Mouse (Mus musculus) kidney, adult 2 months (tissue): ENCODE measurements at regions not wholly inside any gene's neighbourhood (a gene's known extent, or its start where the extent isn't known, plus 50 kb on each side); places are given as distances from the start of the nearest gene placed in this dataset.

Experiments
- DNase-seq: peaks from one replicate; pipeline ENCODE4 v3.0.0; 2021
- H3K27ac ChIP-seq: fragments of 200-500 bp; 2 replicates; pipeline ENCODE4 v1.5.1; 2012; ENCODE audit warnings: low read depth, low read length, control low read depth, inconsistent platforms; ENCODE audit not compliant: insufficient read depth
- H3K27me3 ChIP-seq: fragments of 200-500 bp; replicated peaks from 2 replicates; pipeline ENCODE4 v1.6.1; 2012; ENCODE audit warnings: mild to moderate bottlenecking, moderate library complexity, low read length, inconsistent platforms; ENCODE audit not compliant: control insufficient read depth, insufficient read depth
- H3K36me3 ChIP-seq: fragments of 200-500 bp; 2 replicates; pipeline ENCODE4 v1.6.1; 2012; ENCODE audit warnings: mild to moderate bottlenecking, moderate library complexity, low read length, inconsistent platforms; ENCODE audit not compliant: control insufficient read depth, insufficient read depth
- H3K4me1 ChIP-seq: fragments of 200-500 bp; 2 replicates; pipeline ENCODE4 v1.6.1; 2011; ENCODE audit warnings: low read length; ENCODE audit not compliant: control insufficient read depth, insufficient read depth
- H3K4me3 ChIP-seq: fragments of 200-500 bp; 2 replicates; pipeline ENCODE4 v1.5.1; 2011; ENCODE audit warnings: mild to moderate bottlenecking, low read depth, low read length, control low read depth; ENCODE audit not compliant: insufficient read depth
- CTCF ChIP-seq: fragments of 200-500 bp; conservative IDR thresholded peaks from 2 replicates; pipeline ENCODE4 v1.5.1; 2011; ENCODE audit warnings: low read depth, mild to moderate bottlenecking, control low read depth, low read length, moderate library complexity, mixed read lengths; ENCODE audit not compliant: insufficient read depth, insufficient read length
- POLR2A ChIP-seq: fragments of 200-500 bp; IDR thresholded peaks from one replicate; pipeline ENCODE4 v1.6.1; 2011; ENCODE audit warnings: low read depth, low read length, control low read depth
- WGBS: fragments of 180-500 bp; shearing (Covaris S2); methylation state at CpG from one replicate; pipeline ENCODE4 v1.1.7; 2018; 5-methylcytosine and 5-hydroxymethylcytosine counted together

- Histone ChIP-seq H3K27ac (no peak overlapping the region), H3K27me3 (no peaks in the 10 kb centered on the region), H3K4me3 (no peak overlapping the region), H3K36me3 (no peaks in the 10 kb centered on the region), H3K4me1 (no peaks in the 10 kb centered on the region)
- 74% methylated on average over 4 of the region's 4 CpGs for WGBS
- no peak for DNase-seq
- TF ChIP-seq CTCF (no peak), POLR2A (no peak)
Observed at GRCm38 (mm10) chr4:31500432-31500831, 463.5 kb upstream of the Map3k7 start.

DNA sequence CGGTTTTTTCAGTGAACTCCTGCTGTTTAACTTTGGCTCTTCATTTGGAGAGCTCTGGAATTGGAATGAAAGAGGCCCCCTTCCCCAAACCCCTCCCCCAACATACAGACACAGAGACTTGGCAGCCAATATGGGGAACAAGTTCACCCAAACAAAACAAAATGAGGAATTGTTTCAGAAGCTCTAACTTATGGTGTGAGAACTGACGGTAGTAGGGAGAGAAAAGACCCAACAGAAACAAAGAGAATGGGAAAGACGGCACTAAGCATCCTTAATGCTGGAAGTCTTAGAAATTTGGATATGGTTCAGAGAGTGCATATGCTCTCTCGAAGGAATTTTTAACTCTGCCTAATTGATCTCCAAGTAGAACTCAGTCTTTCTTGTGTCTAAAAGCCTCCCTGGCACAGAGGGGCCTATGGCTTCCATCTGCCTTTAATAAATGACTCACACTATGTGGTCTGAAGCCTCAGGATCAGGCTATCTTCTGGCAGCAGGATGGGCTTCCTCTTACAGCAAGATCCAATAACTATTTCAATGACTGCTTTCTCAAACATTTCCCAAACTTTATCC is 438.2 kb upstream of the Map3k7 start:
- Histone ChIP-seq H3K4me3 (no peak overlapping the region), H3K27me3 (no peaks in the 10 kb centered on the region), H3K4me1 (no peaks in the 10 kb centered on the region), H3K36me3 (no peaks in the 10 kb centered on the region), H3K27ac (no peak overlapping the region)
- 58% methylated on average over 4 of the region's 4 CpGs for WGBS
- no peak for TF ChIP-seq CTCF
- no peak for TF ChIP-seq POLR2A
- DNase-seq: no peak

GRCm38 (mm10) chr4:31536811-31537210 is 427.1 kb upstream of the Map3k7 start:
- Histone ChIP-seq H3K4me3 (no peak overlapping the region), H3K4me1 (no peaks in the 10 kb centered on the region), H3K27me3 (no peaks in the 10 kb centered on the region), H3K27ac (no peak overlapping the region), H3K36me3 (no peaks in the 10 kb centered on the region)
- WGBS: 75% methylated on average over 1 of the region's 1 CpGs
- no peak for DNase-seq
- TF ChIP-seq CTCF (no peak), POLR2A (no peak)

- no peaks in the 10 kb centered on the region for H3K36me3 ChIP-seq
- no peak for DNase-seq
- H3K27ac ChIP-seq: no peak overlapping the region
- no peaks in the 10 kb centered on the region for H3K4me1 ChIP-seq
- no peak overlapping the region for H3K4me3 ChIP-seq
- 63% methylated on average over 16 of the region's 16 CpGs for WGBS
- H3K27me3 ChIP-seq: no peaks in the 10 kb centered on the region
- TF ChIP-seq CTCF (no peak), POLR2A (no peak)
Observed at GRCm38 (mm10) chr4:31553780-31554394, 410.0 kb upstream of the Map3k7 start.

DNA sequence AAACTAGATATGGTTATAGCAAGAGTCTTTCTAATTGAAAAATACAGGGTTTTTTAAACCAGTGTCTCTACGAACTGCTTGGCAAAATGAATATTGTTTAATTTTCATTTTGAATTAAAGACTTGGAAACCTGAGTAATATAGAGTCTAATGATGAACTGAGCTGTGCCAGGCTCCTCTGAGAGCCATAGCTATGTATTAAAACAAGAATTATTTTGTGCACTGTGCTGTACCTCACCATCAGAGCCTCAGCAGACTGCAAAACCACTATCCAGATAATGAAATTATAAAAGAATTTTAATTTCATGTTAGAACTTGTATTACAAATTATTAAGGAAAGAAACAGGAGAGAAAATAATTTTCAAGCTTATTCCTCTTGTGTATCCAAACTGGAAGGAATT is 408.8 kb upstream of the Map3k7 start:
- no peak overlapping the region for H3K4me3 ChIP-seq
- no peaks in the 10 kb centered on the region for H3K27me3 ChIP-seq
- no peak for DNase-seq
- WGBS: 88% methylated on average over 1 of the region's 1 CpGs
- no peaks in the 10 kb centered on the region for H3K36me3 ChIP-seq
- no peak for TF ChIP-seq CTCF
- no peak for TF ChIP-seq POLR2A
- no peak overlapping the region for H3K27ac ChIP-seq
- no peaks in the 10 kb centered on the region for H3K4me1 ChIP-seq

DNA sequence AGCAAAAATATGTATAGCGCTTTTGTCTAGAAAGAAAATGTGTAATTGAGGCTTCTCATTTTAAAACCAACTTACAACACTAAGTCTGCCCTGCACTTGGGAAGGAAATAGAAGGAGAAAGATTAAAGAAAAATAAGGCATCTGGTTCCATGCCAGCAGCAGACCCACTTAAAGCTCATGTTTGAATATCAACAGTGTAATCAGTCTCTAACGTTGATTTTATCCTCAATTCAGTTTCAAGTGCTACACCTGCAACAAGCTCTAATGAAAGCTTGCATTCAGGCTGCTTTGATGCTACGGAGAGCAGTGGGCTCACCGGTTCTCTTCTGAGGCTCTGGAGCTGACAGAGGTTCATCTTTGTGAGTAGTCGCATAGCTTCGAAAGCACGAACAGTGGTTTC is 406.6 kb upstream of the Map3k7 start:
- no peaks in the 10 kb centered on the region for H3K4me1 ChIP-seq
- H3K27ac ChIP-seq: no peak overlapping the region
- no peak overlapping the region for H3K4me3 ChIP-seq
- no peaks in the 10 kb centered on the region for H3K27me3 ChIP-seq
- no peak for TF ChIP-seq CTCF
- TF ChIP-seq POLR2A: no peak
- 88% methylated on average over 7 of the region's 7 CpGs for WGBS
- DNase-seq: no peak
- H3K36me3 ChIP-seq: no peaks in the 10 kb centered on the region

DNA sequence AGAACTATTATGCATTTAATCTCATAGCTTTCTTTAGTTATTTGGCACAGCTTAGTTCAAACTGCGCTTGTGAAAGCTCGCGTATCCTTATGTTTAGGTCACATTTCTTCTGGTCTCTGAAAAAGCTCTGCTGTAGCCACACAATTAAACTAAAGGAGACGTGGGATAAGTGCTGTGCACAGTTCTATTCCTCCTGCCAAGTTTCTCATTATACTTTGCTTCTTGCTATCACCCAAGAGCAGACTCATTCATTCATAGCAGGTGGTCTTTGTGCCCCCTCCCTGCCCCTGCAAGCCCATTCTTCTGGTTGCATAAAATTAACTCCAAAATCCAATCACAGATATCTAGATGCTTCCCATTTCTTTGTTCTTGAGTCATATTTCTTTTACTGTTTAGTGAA is 403.6 kb upstream of the Map3k7 start:
- Histone ChIP-seq H3K4me3 (no peak overlapping the region), H3K4me1 (no peaks in the 10 kb centered on the region), H3K36me3 (no peaks in the 10 kb centered on the region), H3K27ac (no peak overlapping the region), H3K27me3 (no peaks in the 10 kb centered on the region)
- TF ChIP-seq CTCF: no peak
- no peak for TF ChIP-seq POLR2A
- 93% methylated on average over 4 of the region's 4 CpGs for WGBS
- DNase-seq: no peak
